Mouse (Mus musculus): ENCODE results near the gene Obox6. TPM values are rescaled to one million over a fixed set of nuclear protein-coding genes. Genes with fewer than 3 reads are reported as not detected.

Obox6 gene
- polyA plus RNA-seq (2014; fragmentation: Nextera tagmentation; extraction: Ambion mirVana): not detected in 2 replicates

GRCm38 (mm10) chr7:15839578-15839977 lies at the start of gene Obox6:
TSS of gene Obox6 (minus strand) at chr7:15839678.
- H3K4me3 ChIP-seq (ENCODE audit: low read depth, low read length): no peak within 1 kb of the TSS
- H3K9me3 ChIP-seq (ENCODE audit: control insufficient read depth, low read length): 0 out of 2 replicates have a peak, but pooled peaks cover 9% of the 10 kb centered on the region
- no peak within 1 kb of the TSS for H3K9ac ChIP-seq (ENCODE audit: low read length)
- no peaks in the 10 kb centered on the region for H3K4me1 ChIP-seq (replicated peaks; ENCODE audit: control insufficient read depth, insufficient read depth, low read length)
- no peaks in the 10 kb centered on the region for H3K27me3 ChIP-seq (replicated peaks; ENCODE audit: control insufficient read depth, insufficient read depth, low read length)
- WGBS: 87% methylated on average over 3 of the region's 3 CpGs
- DNase-seq (ENCODE audit: low spot score) (no peak), ATAC-seq (replicated peaks; ENCODE audit: low FRiP score, low TSS enrichment, low read depth) (no peak)
- no peak within 1 kb of the TSS for H3K4me2 ChIP-seq (ENCODE audit: low read length)
- no peak within 1 kb of the TSS for H3K27ac ChIP-seq (ENCODE audit: low read depth)
- no peaks in the 10 kb centered on the region for H3K36me3 ChIP-seq (ENCODE audit: control insufficient read depth, insufficient read depth, low read length)

GRCm38 (mm10) chr7:15884127-15884526 lies 44.6 kb upstream of the Obox6 start:
- Histone ChIP-seq H3K4me3 (ENCODE audit: low read depth, low read length) (no peak overlapping the region), H3K9ac (ENCODE audit: low read length) (no peak overlapping the region), H3K27ac (ENCODE audit: low read depth) (no peak overlapping the region), H3K4me1 (replicated peaks; ENCODE audit: control insufficient read depth, insufficient read depth, low read length) (no peaks in the 10 kb centered on the region), H3K4me2 (ENCODE audit: low read length) (no peak overlapping the region), H3K36me3 (ENCODE audit: control insufficient read depth, insufficient read depth, low read length) (no peaks in the 10 kb centered on the region), H3K27me3 (replicated peaks; ENCODE audit: control insufficient read depth, insufficient read depth, low read length) (no peaks in the 10 kb centered on the region), H3K9me3 (ENCODE audit: control insufficient read depth, low read length) (no peaks in the 10 kb centered on the region)
- WGBS: 82% methylated on average over 2 of the region's 2 CpGs
- DNase-seq (ENCODE audit: low spot score) (no peak), ATAC-seq (replicated peaks; ENCODE audit: low FRiP score, low TSS enrichment, low read depth) (no peak)

GRCm38 (mm10) chr7:15882317-15882716 lies 42.8 kb upstream of the Obox6 start, which contains the start of gene Crxos:
TSS of gene Crxos (plus strand) at chr7:15882617.
- no peaks in the 10 kb centered on the region for H3K9me3 ChIP-seq (ENCODE audit: control insufficient read depth, low read length)
- H3K27me3 ChIP-seq (replicated peaks; ENCODE audit: control insufficient read depth, insufficient read depth, low read length): no peaks in the 10 kb centered on the region
- DNase-seq (ENCODE audit: low spot score) (no peak), ATAC-seq (replicated peaks; ENCODE audit: low FRiP score, low TSS enrichment, low read depth) (no peak)
- no peak within 1 kb of the TSS for H3K9ac ChIP-seq (ENCODE audit: low read length)
- no peaks in the 10 kb centered on the region for H3K36me3 ChIP-seq (ENCODE audit: control insufficient read depth, insufficient read depth, low read length)
- no peak within 1 kb of the TSS for H3K27ac ChIP-seq (ENCODE audit: low read depth)
- H3K4me2 ChIP-seq (ENCODE audit: low read length): no peak within 1 kb of the TSS
- H3K4me3 ChIP-seq (ENCODE audit: low read depth, low read length): no peak within 1 kb of the TSS
- WGBS: 91% methylated on average over 2 of the region's 2 CpGs
- no peaks in the 10 kb centered on the region for H3K4me1 ChIP-seq (replicated peaks; ENCODE audit: control insufficient read depth, insufficient read depth, low read length)

GRCm38 (mm10) chr7:15881831-15882230 lies 42.4 kb upstream of the Obox6 start:
- Histone ChIP-seq H3K27ac (ENCODE audit: low read depth) (no peak overlapping the region), H3K4me3 (ENCODE audit: low read depth, low read length) (no peak overlapping the region), H3K4me1 (replicated peaks; ENCODE audit: control insufficient read depth, insufficient read depth, low read length) (no peaks in the 10 kb centered on the region), H3K9ac (ENCODE audit: low read length) (no peak overlapping the region), H3K4me2 (ENCODE audit: low read length) (no peak overlapping the region), H3K9me3 (ENCODE audit: control insufficient read depth, low read length) (no peaks in the 10 kb centered on the region), H3K36me3 (ENCODE audit: control insufficient read depth, insufficient read depth, low read length) (no peaks in the 10 kb centered on the region), H3K27me3 (replicated peaks; ENCODE audit: control insufficient read depth, insufficient read depth, low read length) (no peaks in the 10 kb centered on the region)
- DNase-seq (ENCODE audit: low spot score): no peak
- ATAC-seq (replicated peaks; ENCODE audit: low FRiP score, low TSS enrichment, low read depth): no peak
- 73% methylated on average over 3 of the region's 3 CpGs for WGBS

GRCm38 (mm10) chr7:15881388-15881787 lies 41.9 kb upstream of the Obox6 start:
- 27% methylated on average over 7 of the region's 7 CpGs for WGBS
- DNase-seq (ENCODE audit: low spot score): no peak
- Histone ChIP-seq H3K9ac (ENCODE audit: low read length) (no peak overlapping the region), H3K27ac (ENCODE audit: low read depth) (no peak overlapping the region), H3K9me3 (ENCODE audit: control insufficient read depth, low read length) (no peaks in the 10 kb centered on the region), H3K4me1 (replicated peaks; ENCODE audit: control insufficient read depth, insufficient read depth, low read length) (no peaks in the 10 kb centered on the region), H3K4me3 (ENCODE audit: low read depth, low read length) (no peak overlapping the region), H3K36me3 (ENCODE audit: control insufficient read depth, insufficient read depth, low read length) (no peaks in the 10 kb centered on the region), H3K27me3 (replicated peaks; ENCODE audit: control insufficient read depth, insufficient read depth, low read length) (no peaks in the 10 kb centered on the region), H3K4me2 (ENCODE audit: low read length) (no peak overlapping the region)
- ATAC-seq (replicated peaks; ENCODE audit: low FRiP score, low TSS enrichment, low read depth): no peak

- Histone ChIP-seq H3K36me3 (ENCODE audit: control insufficient read depth, insufficient read depth, low read length) (no peaks in the 10 kb centered on the region), H3K4me1 (replicated peaks; ENCODE audit: control insufficient read depth, insufficient read depth, low read length) (no peaks in the 10 kb centered on the region), H3K27me3 (replicated peaks; ENCODE audit: control insufficient read depth, insufficient read depth, low read length) (no peaks in the 10 kb centered on the region), H3K9me3 (ENCODE audit: control insufficient read depth, low read length) (no peaks in the 10 kb centered on the region), H3K4me2 (ENCODE audit: low read length) (no peak within 1 kb of the TSS), H3K9ac (ENCODE audit: low read length) (no peak within 1 kb of the TSS), H3K4me3 (ENCODE audit: low read depth, low read length) (no peak within 1 kb of the TSS), H3K27ac (ENCODE audit: low read depth) (no peak within 1 kb of the TSS)
- DNase-seq (ENCODE audit: low spot score): no peak
- ATAC-seq (replicated peaks; ENCODE audit: low FRiP score, low TSS enrichment, low read depth): no peak
- WGBS: 37% methylated on average over 4 of the region's 4 CpGs
These were observed 40.3 kb upstream of the Obox6 start, which contains the start of gene Crx for GRCm38 (mm10) chr7:15879756-15880155. TSS of gene Crx (minus strand) at chr7:15879968.

- Histone ChIP-seq H3K27me3 (replicated peaks; ENCODE audit: control insufficient read depth, insufficient read depth, low read length) (no peaks in the 10 kb centered on the region), H3K9ac (ENCODE audit: low read length) (no peak overlapping the region), H3K9me3 (ENCODE audit: control insufficient read depth, low read length) (no peaks in the 10 kb centered on the region), H3K4me2 (ENCODE audit: low read length) (no peak overlapping the region), H3K4me3 (ENCODE audit: low read depth, low read length) (no peak overlapping the region), H3K4me1 (replicated peaks; ENCODE audit: control insufficient read depth, insufficient read depth, low read length) (no peaks in the 10 kb centered on the region), H3K27ac (ENCODE audit: low read depth) (no peak overlapping the region), H3K36me3 (ENCODE audit: control insufficient read depth, insufficient read depth, low read length) (no peaks in the 10 kb centered on the region)
- DNase-seq (ENCODE audit: low spot score) (no peak), ATAC-seq (replicated peaks; ENCODE audit: low FRiP score, low TSS enrichment, low read depth) (no peak)
- 72% methylated on average over 4 of the region's 4 CpGs for WGBS
These were observed 24.6 kb upstream of the Obox6 start for GRCm38 (mm10) chr7:15864104-15864503.

GRCm38 (mm10) chr7:15859657-15860056 lies 20.2 kb upstream of the Obox6 start:
- no peak for ATAC-seq (replicated peaks; ENCODE audit: low FRiP score, low TSS enrichment, low read depth)
- WGBS: 32% methylated on average over 2 of the region's 2 CpGs
- DNase-seq (ENCODE audit: low spot score): no peak

More at GRCm38 (mm10) chr7:15859657-15860056, 20.2 kb upstream of the Obox6 start:
- Histone ChIP-seq H3K4me3 (ENCODE audit: low read depth, low read length) (no peak overlapping the region), H3K4me1 (replicated peaks; ENCODE audit: control insufficient read depth, insufficient read depth, low read length) (no peaks in the 10 kb centered on the region), H3K27ac (ENCODE audit: low read depth) (no peak overlapping the region), H3K36me3 (ENCODE audit: control insufficient read depth, insufficient read depth, low read length) (no peaks in the 10 kb centered on the region), H3K27me3 (replicated peaks; ENCODE audit: control insufficient read depth, insufficient read depth, low read length) (no peaks in the 10 kb centered on the region), H3K9me3 (ENCODE audit: control insufficient read depth, low read length) (no peaks in the 10 kb centered on the region), H3K4me2 (ENCODE audit: low read length) (no peak overlapping the region), H3K9ac (ENCODE audit: low read length) (no peak overlapping the region)
